Mouse (Mus musculus): Measurements from ENCODE around the gene Fadd.
A peak's percentile ranks its signal among the peaks of the same experiment; 100 is the strongest.

The Fadd gene

GRCm38 (mm10) chr7:144582284-144582980 is at the start of gene Fadd:
Gene Fadd (minus strand): TSS chr7:144582463.
- DNase-seq: peak; percentile 97

DNA sequence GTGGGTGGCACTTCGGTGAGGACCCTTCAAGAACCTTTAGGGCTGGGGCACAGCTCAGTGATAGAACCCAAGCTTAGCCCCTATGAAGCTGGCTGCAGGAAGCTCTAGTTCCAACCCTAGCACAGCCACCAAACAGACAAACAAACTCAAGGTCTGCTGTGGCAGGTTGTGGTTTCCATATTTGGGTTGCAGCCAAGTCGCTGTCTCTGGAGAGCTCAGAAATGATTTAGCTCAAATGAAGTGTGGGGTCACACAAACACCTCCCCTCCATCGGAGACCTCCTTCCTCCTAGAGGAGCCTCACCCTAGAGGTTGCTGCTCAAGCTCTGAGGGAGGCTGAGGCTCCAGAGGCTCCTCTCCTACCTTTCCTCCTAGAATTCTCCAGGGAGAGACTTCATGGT is 48.4 kb upstream of the Fadd start:
- DNase-seq: no peak

GRCm38 (mm10) chr7:144628334-144628915 is 46.2 kb upstream of the Fadd start:
- no peak for DNase-seq

- no peak for DNase-seq
These were observed 45.5 kb upstream of the Fadd start for GRCm38 (mm10) chr7:144627606-144628333.

DNA sequence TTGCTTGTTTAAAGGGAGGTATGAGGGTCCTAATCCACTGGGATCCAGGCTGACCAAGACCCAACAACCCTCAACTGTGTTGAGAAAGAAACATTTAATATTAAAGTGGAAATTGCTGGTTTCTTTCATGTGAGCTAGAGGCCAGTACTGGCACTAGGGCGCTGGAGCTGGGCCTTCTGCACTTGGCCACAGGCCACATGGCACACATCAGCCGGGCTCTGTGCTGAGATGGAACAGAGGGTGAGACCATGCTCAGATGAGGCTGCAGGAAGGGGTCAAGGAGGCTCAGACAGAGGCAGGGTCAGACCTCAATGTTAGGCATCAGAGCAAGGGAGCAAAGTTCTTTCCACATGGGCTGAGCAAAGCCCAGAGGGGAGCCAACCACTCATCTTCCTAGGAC is 43.8 kb upstream of the Fadd start:
- no peak for DNase-seq

DNA sequence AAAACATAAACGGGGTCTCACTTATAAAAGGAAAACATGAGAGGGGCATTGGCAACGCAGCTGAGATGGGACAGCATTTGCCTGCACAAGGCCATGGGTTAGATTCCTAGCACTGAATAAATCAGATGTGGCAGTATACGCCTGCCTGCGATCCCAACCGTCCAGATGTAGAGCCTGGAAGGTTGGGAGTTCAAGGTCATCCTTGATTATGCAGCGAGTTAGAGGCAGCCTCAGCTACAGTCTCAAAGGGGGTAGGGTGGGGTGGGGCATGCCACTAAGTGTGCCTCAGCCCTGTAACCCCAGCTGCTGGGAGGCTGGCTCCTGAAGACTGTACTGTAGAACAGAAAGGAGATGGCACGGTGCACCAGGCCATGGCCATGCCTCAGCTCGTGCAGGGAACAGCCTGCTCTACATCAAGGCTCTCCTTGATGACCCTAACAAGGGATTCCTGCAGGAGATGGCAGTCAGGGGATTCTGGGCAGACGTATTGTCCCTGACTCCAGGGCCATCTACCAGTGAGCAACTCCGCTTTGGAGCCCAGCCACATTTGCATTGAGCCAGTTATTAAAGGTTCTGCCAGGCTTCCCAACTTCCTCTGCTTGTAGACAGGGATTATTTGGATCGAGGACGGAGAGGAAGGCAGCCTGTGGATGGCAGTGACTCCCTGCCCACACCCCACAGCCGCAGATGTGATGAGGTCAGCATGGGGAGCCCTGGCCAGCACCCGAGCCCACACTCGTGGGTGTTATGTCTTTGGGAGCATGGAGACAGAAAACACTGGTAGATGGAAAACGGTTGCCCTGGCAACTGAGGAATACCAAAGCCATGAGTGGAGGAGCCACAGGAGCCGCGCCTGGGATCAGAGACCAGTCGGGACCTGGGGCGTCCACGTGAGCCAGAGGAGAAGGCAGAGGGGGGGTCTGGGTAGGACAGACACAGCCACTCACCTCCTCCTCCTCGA is 38.7 kb upstream of the Fadd start:
- no peak for DNase-seq

- DNase-seq: no peak
These were observed 38.1 kb upstream of the Fadd start for GRCm38 (mm10) chr7:144620315-144620714.

GRCm38 (mm10) chr7:144615343-144615742 is 33.1 kb upstream of the Fadd start:
- no peak for DNase-seq

DNA sequence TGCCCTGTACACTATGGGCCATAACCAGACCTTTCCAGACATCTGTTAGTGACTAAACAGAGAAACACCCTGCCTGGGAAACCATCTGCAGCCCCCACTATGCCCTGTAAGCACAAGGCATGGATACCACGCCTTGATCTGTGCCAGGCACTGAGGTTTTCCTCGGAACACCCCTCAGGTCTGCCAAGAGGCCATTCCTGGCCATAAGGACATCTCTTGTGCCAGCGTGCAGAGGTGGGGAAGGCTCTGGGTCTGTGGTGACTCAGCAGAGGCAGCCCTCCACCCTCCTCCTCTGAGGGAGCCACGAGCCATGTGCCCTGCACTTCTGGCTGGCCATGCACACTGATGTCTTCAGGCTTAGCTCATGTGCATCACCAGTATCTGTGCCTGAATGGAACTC is 30.6 kb upstream of the Fadd start:
- DNase-seq: no peak

- no peak for DNase-seq
These were observed 30.1 kb upstream of the Fadd start for GRCm38 (mm10) chr7:144612351-144612750.

- DNase-seq: no peak
These were observed 29.3 kb upstream of the Fadd start for GRCm38 (mm10) chr7:144611595-144611994.

GRCm38 (mm10) chr7:144609568-144609967 is 27.3 kb upstream of the Fadd start:
- no peak for DNase-seq

DNA sequence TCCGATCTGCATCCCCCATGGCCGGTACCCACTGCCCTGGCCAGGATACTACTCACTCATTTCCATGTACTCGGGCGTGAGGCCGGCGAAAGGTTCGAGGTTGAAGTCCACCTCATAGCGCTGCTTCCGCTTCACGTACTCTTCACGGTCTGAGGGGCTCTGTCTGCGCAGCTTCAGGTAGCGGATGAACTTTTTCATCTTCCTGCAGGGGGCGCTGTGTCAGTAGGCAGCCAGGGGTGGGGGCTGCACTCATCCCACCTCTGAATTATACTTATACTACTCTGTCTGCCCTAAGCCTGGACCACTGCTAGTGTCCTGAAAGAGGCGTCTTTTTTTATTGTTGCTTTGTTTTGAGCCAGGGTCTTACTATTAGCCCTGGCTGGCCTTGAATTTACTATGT is 25.6 kb upstream of the Fadd start:
- DNase-seq: no peak

GRCm38 (mm10) chr7:144604735-144605134 is 22.5 kb upstream of the Fadd start:
- no peak for DNase-seq

DNA sequence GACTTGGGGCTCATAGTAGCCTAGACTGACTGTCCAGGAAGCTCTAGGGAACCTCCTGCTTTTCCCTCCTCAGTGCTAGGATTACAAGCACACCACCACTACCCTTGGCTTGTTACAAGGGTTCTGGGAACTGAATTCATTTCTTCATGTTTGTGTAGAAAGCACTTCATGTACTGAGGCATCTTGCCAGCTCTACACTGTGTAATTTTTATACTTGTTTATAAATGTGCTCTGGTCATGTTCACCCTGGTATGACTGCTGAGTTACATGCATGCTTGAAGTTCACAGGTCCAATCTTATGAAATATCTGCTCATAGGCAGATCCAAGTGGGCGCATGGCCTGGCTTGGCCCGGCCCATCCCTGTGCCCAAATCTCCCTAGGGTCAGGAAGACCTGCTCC is 22.0 kb upstream of the Fadd start:
- no peak for DNase-seq

GRCm38 (mm10) chr7:144600333-144600900 is 18.2 kb upstream of the Fadd start:
- DNase-seq: no peak

GRCm38 (mm10) chr7:144589508-144589907 is 7.2 kb upstream of the Fadd start:
- DNase-seq: no peak

GRCm38 (mm10) chr7:144587291-144587690 is 5.0 kb upstream of the Fadd start:
- peak; percentile 28 for DNase-seq

GRCm38 (mm10) chr7:144585648-144586047 is 3.4 kb upstream of the Fadd start:
- DNase-seq: peak; percentile 56

DNA sequence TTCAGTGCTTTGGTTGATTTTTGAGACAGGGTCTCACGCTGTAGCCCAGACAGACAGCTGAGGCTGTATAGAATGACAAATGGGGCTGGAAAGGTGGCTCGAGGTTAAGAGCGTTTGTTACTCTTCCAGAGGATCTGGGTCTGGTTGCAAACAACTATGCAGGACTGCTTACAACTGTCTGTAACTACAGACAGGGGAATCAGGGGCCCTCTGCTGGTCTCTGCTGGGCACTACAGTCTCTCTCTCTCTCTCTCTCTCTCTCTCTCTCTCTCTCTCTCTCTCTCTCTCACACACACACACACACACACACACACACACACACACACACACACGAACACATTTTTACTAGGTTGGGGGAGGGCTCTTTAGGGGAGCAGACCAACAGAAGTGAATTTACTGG is 1.4 kb upstream of the Fadd start:
- DNase-seq: peak; percentile 50

- peak; percentile 83 for DNase-seq
These were observed 542 bp downstream of the Fadd start for GRCm38 (mm10) chr7:144581559-144582283.

DNA sequence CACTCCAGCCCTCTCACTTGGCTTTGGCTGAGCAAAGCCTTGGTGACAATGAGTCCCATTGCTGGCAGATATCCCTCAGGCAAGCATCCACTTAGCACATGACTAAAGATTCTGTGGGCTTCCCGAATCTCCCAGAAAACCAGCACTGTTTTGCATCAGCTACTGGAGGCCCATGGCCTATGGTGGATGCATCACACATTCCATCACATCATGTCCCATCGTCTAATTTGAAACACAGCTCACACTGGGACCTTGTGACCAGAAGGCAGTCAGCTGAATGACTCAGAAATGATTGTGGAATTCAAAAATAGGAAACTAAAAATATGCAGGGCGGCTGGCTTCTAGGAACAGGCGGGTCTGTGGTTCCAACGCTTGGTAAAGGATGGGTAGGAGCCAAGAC is 4.4 kb downstream of the Fadd start:
- DNase-seq: no peak

Data from thymus, postnatal 25 days (tissue).